Mouse (Mus musculus): ENCODE results near the gene Retreg3. TPM values are rescaled to one million over a fixed set of nuclear protein-coding genes. Genes with fewer than 3 reads are reported as not detected.

Gene Retreg3
- total and polyA plus RNA-seq, 3 experiments = 28.5 to 31.8 (median 31.0) TPM

DNA sequence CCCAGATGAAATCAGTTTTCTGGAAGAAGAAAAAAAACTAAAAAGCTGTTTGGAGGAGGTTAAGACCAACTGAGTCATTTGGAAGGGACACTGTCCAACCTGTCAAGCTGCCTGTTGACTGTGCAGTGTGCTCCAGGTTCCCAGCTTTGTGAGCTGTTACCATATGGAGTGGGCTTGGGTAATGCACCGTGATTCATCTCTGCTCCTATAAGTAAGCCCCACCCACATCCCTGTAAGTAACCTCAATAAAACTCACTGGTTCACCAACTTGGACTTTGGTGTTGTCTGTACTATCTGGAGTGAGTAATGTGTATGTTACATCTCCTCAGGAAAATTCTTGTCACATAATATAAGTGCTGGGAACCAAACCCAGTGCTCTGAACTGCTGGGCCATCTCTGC, 33.1 kb upstream of the Retreg3 start:
- peaks cover 1% of the 10 kb centered on the region; the same call in 1 of the 2 replicates for H3K4me1 ChIP-seq (ENCODE audit: control insufficient read depth, insufficient read depth, low read length)
- H3K79me2 ChIP-seq (replicated peaks; ENCODE audit: control insufficient read depth, insufficient read depth, low read length) = no peaks in the 10 kb centered on the region
- DNase-seq = no peak
- TF ChIP-seq CTCF (IDR thresholded peaks at IDR 0.05) = no peak
- no peak for TF ChIP-seq EP300 (IDR thresholded peaks at IDR 0.05; ENCODE audit: insufficient read depth, low read depth, low read length)
- TF ChIP-seq POLR2A (IDR thresholded peaks at IDR 0.05; ENCODE audit: insufficient read depth, low read depth, low read length) = no peak
- 88% methylated on average over 1 of the region's 1 CpGs for WGBS
- no peak overlapping the region for H3K4me3 ChIP-seq
- no peak overlapping the region for H3K27ac ChIP-seq
- no peaks in the 10 kb centered on the region for H3K27me3 ChIP-seq (ENCODE audit: control insufficient read depth, insufficient read depth, low read length)
- intact Hi-C loops (cut with DNase I) = no loop called here
- no peak overlapping the region for H3K9ac ChIP-seq (ENCODE audit: low read depth, low read length)
- no peaks in the 10 kb centered on the region for H3K36me3 ChIP-seq (ENCODE audit: control insufficient read depth, insufficient read depth, low read length)

DNA sequence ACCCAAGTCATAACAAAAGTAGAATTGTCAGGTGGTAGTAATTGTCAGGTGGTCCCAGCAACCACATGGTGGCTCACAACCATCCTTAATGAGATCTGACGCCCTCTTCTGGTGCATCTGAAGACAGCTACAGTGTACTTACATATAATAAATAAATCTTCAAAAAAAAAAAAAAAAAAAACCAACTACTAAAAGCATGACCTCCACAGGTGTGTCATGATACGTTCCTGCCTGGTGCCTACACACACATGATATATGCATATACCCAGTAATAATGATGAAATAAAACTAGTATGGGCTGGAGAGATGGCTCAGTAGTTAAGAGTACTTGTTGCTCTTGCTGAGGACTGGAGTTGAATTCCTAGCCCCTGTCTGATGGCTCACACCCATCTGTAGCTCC, 31.4 kb upstream of the Retreg3 start:
- no peak overlapping the region for H3K4me3 ChIP-seq
- no peaks in the 10 kb centered on the region for H3K36me3 ChIP-seq (ENCODE audit: control insufficient read depth, insufficient read depth, low read length)
- H3K79me2 ChIP-seq (replicated peaks; ENCODE audit: control insufficient read depth, insufficient read depth, low read length) = no peaks in the 10 kb centered on the region
- peaks cover under 1% of the 10 kb centered on the region; the same call in 1 of the 2 replicates for H3K4me1 ChIP-seq (ENCODE audit: control insufficient read depth, insufficient read depth, low read length)
- whole genome bisulfite sequencing = 59% methylated on average over 2 of the region's 2 CpGs
- H3K27me3 ChIP-seq (ENCODE audit: control insufficient read depth, insufficient read depth, low read length) = no peaks in the 10 kb centered on the region
- intact Hi-C loops (cut with DNase I) = no loop called here
- H3K27ac ChIP-seq = no peak overlapping the region
- no peak for TF ChIP-seq POLR2A (IDR thresholded peaks at IDR 0.05; ENCODE audit: insufficient read depth, low read depth, low read length)
- 0 out of 2 replicates have a peak, but pooled peaks have one; percentile 5 for TF ChIP-seq CTCF (IDR thresholded peaks at IDR 0.05)
- no peak overlapping the region for H3K9ac ChIP-seq (ENCODE audit: low read depth, low read length)
- no peak for DNase-seq

DNA sequence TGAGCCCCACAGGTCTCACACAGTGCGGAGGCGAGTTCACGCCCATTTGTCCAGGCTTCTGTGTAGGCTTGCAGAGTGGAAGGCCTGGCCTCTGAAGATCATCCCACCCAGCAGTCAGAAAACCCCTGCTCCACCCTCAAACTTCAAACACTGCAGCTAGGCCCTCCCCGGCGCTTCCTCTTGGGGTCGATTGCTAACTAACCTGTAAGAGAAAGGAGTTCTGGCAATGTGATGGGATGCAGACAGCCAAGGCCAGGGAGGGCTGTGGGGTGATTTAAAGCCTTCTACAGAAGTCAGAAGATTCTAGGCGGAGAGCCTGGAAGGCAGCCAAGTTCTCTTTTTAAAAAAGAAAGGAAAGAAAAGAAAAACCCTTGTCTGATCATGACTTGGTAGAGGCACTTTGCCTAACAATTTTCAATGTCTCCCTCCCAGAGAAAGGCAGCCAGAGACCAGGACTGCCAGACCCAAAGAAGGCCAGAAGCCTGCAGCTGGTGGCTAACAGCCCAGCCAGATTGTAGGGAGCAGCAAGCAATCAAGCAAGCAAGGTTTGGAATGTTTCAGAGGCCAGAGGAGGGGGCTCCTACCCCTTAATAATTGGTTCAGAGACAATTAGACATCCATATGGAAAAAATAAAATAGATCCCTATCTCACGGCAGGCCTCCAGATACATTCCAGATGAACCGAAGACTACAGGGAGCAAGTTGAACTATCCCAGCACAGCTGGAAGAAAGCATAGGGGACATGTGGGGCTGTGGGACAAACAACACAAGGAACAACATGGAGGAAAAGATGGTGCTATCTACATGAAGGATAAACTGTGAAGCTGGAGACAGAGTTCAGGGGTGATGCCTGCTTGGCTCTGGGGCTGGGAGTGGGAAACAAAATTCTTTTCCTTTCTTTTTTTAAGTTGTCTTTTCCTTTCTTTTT, 29.7 kb upstream of the Retreg3 start:
- Histone ChIP-seq H3K36me3 (ENCODE audit: control insufficient read depth, insufficient read depth, low read length) (no peaks in the 10 kb centered on the region), H3K4me3 (no peak overlapping the region), H3K27me3 (ENCODE audit: control insufficient read depth, insufficient read depth, low read length) (no peaks in the 10 kb centered on the region), H3K27ac (peak overlapping the region; percentile 54), H3K79me2 (replicated peaks; ENCODE audit: control insufficient read depth, insufficient read depth, low read length) (no peaks in the 10 kb centered on the region), H3K9ac (ENCODE audit: low read depth, low read length) (no peak overlapping the region), H3K4me1 (ENCODE audit: control insufficient read depth, insufficient read depth, low read length) (no peaks in the 10 kb centered on the region)
- WGBS = 56% methylated on average over 9 of the region's 9 CpGs
- intact Hi-C loops (cut with DNase I) = no loop called here
- peak; percentile 53 to 59 for DNase-seq
- no peak for TF ChIP-seq POLR2A (IDR thresholded peaks at IDR 0.05; ENCODE audit: insufficient read depth, low read depth, low read length)
- TF ChIP-seq CTCF (IDR thresholded peaks at IDR 0.05) = no peak
- TF ChIP-seq EP300 (IDR thresholded peaks at IDR 0.05; ENCODE audit: insufficient read depth, low read depth, low read length) = no peak

DNA sequence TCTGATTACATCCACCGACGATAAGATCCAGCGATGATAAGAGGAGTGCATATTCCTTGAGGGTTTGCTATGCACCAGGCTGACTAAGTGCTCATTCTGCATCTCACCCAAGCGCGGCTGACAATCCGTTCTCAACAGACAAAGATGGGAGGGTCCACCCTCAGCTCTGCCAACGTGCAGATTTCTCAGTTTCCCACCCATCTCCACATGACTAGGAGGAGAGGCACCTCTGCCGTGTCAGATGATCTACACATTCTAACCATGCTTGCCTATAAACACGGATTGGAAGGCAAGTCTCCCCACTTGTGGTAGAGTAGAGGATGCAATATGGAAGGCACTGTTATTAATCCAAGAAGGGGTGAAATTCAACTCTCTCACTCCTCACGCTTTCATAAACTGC, 29.1 kb upstream of the Retreg3 start:
- 81% methylated on average over 10 of the region's 10 CpGs for WGBS
- Histone ChIP-seq H3K9ac (ENCODE audit: low read depth, low read length) (no peak overlapping the region), H3K4me3 (no peak overlapping the region), H3K4me1 (ENCODE audit: control insufficient read depth, insufficient read depth, low read length) (no peaks in the 10 kb centered on the region), H3K79me2 (replicated peaks; ENCODE audit: control insufficient read depth, insufficient read depth, low read length) (no peaks in the 10 kb centered on the region), H3K27me3 (ENCODE audit: control insufficient read depth, insufficient read depth, low read length) (no peaks in the 10 kb centered on the region), H3K27ac (peak overlapping the region; percentile 54), H3K36me3 (ENCODE audit: control insufficient read depth, insufficient read depth, low read length) (no peaks in the 10 kb centered on the region)
- intact Hi-C loops (cut with DNase I) = no loop called here
- TF ChIP-seq EP300 (IDR thresholded peaks at IDR 0.05; ENCODE audit: insufficient read depth, low read depth, low read length) (no peak), CTCF (IDR thresholded peaks at IDR 0.05) (no peak), POLR2A (IDR thresholded peaks at IDR 0.05; ENCODE audit: insufficient read depth, low read depth, low read length) (no peak)
- DNase-seq = no peak

DNA sequence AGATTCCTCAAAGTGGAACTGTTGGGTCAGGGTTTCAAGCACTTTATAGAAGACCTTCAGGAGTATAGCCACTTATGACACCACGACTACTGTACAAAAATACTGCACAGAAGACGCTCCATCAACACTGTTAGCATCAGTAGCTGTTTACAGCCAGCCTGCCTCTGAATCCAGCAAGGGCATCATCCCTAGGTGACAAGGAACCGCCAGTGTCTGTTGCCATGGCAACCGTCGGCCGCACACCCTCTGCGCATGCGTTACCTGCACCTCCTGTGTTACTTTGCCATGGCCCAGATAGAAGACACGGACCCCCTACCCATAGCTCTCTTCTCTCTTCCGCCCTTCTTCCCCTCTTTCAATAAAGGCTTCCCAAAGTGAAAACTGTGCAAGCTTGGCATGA, 26.7 kb upstream of the Retreg3 start:
- H3K9ac ChIP-seq (ENCODE audit: low read depth, low read length) = no peak overlapping the region
- H3K36me3 ChIP-seq (ENCODE audit: control insufficient read depth, insufficient read depth, low read length) = no peaks in the 10 kb centered on the region
- H3K4me3 ChIP-seq = no peak overlapping the region
- H3K27me3 ChIP-seq (ENCODE audit: control insufficient read depth, insufficient read depth, low read length) = no peaks in the 10 kb centered on the region
- H3K27ac ChIP-seq = no peak overlapping the region
- no peak for DNase-seq
- H3K79me2 ChIP-seq (replicated peaks; ENCODE audit: control insufficient read depth, insufficient read depth, low read length) = no peaks in the 10 kb centered on the region
- no peak for TF ChIP-seq EP300 (IDR thresholded peaks at IDR 0.05; ENCODE audit: insufficient read depth, low read depth, low read length)
- no peak for TF ChIP-seq CTCF (IDR thresholded peaks at IDR 0.05)
- TF ChIP-seq POLR2A (IDR thresholded peaks at IDR 0.05; ENCODE audit: insufficient read depth, low read depth, low read length) = no peak
- intact Hi-C loops (cut with DNase I) = no loop called here
- H3K4me1 ChIP-seq (ENCODE audit: control insufficient read depth, insufficient read depth, low read length) = no peaks in the 10 kb centered on the region; the same call in 1 of the 2 replicates
- 56% methylated on average over 10 of the region's 10 CpGs for WGBS

Measured in heart, adult 2 months (tissue).